Mouse (Mus musculus): ENCODE measurements at regions not wholly inside any gene's neighbourhood (a gene's known extent, or its start where the extent isn't known, plus 50 kb on each side); places are given as distances from the start of the nearest gene placed in this dataset.
"Not testable (repeated sequence)": the region's sequence is repeated elsewhere in the genome, so short reads cannot be mapped to it uniquely, and the experiment has no call there.

- DNase-seq (ENCODE audit: low spot score in 2 of 2), result no peak
Observed at GRCm38 (mm10) chr19:54099292-54099691, 55.3 kb downstream of the Adra2a start.

DNA sequence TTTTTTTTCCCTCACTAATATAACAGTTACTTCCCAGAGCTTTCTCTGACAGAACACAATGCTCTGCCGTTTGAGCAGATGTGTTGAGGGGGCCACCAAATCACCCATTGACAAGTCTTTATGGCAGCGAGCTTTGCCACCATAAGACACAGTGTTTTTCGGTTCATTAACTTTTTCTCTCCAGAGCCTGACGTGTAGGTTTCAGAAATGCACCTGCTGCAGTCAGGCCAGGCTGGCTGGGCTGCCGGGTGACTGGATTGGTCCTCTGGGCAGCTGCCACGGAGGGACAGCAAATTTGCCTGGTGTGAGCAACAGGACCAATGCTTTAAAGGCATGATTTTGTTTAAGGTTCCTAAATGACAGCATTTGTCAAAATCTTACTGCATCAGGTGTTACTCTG is 55.8 kb downstream of the Adra2a start:
- DNase-seq (ENCODE audit: low spot score in 2 of 2), result no peak

GRCm38 (mm10) chr19:54106571-54106970 is 62.6 kb downstream of the Adra2a start:
- peak; percentile 14 to 30 for DNase-seq (ENCODE audit: low spot score in 2 of 2)

- peak; percentile 61 to 71 for DNase-seq (ENCODE audit: low spot score in 2 of 2)
Observed at GRCm38 (mm10) chr19:54107103-54107821, 63.3 kb downstream of the Adra2a start.

GRCm38 (mm10) chr19:54110080-54110479 is 66.1 kb downstream of the Adra2a start:
- DNase-seq (ENCODE audit: low spot score in 2 of 2), result no peak

DNA sequence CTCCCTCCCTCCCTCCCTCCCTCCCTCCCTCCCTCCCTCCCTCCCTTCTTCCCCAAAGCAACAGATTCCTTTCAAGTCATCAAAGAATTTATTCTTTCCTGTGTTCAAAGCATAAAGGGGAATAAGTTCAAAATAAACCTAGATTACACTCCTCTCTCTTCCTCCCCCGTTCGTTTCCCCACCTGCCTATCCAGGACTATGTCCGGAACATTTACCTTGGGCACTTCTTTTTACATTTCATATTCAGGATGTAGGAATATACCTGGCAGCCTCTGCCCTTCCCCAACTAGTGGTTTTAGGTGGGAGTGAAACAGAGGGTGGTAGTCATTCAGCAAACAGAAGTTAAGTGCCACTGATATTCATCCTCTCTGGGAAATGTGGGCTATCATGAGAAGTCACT is 68.7 kb downstream of the Adra2a start:
- DNase-seq (ENCODE audit: low spot score in 2 of 2), result no peak

DNA sequence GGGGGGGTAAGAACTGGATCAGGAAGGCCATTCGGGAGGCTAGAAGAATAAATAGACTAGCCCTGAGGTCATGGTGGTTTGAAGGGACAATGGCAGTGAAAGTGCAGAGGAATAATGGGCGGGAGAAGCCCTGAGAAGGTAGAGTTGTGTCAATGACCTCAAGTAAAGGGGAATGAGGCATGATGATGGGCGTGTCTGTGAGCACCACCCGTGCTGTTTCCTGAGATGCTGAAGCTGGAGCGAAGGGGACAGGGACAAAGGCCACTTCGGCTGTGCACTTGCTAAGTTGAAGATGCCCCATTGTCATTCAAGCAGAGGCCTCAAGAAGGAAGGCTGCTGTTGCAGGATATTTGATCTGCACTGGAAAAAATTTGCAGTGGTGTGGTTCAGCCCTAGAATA is 69.5 kb downstream of the Adra2a start:
- DNase-seq (ENCODE audit: low spot score in 2 of 2), result no peak

DNA sequence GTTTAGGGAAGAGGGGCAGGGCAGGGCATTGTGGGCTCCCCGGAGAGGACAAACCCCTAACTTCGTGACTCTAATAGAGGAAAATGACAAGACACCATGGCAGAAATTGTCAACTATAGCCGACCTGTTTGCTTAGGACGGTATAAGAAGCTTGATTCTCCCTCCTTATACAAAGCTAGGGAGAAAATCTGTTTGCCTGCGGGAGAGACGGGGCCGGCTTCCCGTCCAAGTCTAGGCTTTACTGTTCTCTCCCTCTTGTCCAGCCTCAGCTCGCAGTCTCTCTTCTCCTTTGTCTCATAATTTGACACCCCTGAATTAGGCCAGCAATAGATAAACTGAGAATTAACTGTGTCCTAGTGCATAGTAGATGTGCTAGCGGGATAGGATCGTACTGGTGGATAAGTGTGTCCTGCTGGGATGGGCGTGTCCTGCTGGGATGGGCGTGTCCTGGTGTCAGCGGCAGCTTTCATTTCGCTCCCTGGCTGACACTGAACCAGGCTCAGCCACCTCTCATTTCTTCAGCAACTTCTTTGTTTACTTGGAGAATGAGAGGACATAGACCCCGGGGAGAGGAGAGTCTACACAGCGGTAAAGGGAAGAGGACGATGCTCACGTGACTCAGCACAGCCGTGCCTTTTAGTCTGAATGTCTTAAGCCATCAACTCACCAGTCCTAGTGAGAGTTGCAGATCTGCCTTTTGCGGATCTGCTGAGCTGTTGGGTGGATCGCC is 70.8 kb downstream of the Adra2a start:
- DNase-seq (ENCODE audit: low spot score in 2 of 2), result peak; percentile 7 to 10

- DNase-seq (ENCODE audit: low spot score in 2 of 2), result no peak
Observed at GRCm38 (mm10) chr19:54115335-54115734, 71.4 kb downstream of the Adra2a start.

DNA sequence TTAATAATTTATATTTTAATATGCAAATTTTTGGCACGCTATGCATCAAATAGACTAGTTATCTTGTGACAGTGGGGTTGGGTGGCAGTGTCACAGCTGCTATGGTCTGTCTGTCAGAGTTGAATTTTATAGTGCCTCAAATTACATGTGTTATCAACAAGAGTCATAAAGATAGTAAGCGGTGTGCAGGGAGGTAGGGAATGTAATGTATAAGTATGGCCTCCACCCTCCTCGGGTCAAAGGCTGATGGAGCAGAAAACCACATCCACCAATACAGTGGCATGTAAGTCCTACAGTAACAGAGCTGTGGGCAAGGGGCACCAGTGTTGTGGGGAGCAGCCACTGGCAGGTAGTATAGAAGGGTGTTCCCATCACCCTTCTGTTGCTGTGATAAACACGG is 72.9 kb downstream of the Adra2a start:
- DNase-seq (ENCODE audit: low spot score in 2 of 2), result no peak

- DNase-seq (ENCODE audit: low spot score in 2 of 2), result no peak
Observed at GRCm38 (mm10) chr19:54117676-54118075, 73.7 kb downstream of the Adra2a start.

- no peak for DNase-seq (ENCODE audit: low spot score in 2 of 2)
Observed at GRCm38 (mm10) chr19:54123586-54123985, 79.6 kb downstream of the Adra2a start.

- not testable (repeated sequence) for DNase-seq (ENCODE audit: low spot score in 2 of 2)
Observed at GRCm38 (mm10) chr19:54151766-54152165, 107.8 kb downstream of the Adra2a start.

DNA sequence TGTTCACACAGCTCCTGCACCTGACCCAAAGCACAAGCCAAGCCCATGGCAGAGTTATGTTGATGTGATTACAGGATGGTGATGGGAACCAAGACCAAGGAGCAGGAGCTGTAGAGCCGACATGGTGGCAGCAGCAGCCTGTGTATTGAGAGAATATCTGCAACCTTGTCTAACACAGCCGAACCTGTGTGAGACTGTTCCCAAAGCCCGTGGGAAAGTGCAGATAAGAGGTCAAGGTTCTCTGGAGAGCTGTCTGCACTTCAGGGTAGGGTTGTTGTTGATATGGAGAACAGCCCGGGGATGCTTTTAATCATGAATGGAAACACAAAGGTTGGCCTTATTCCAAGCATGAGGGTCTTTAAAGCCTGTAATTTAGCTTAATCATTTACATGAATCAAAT is 110.4 kb downstream of the Adra2a start:
- no peak for DNase-seq (ENCODE audit: low spot score in 2 of 2)

DNA sequence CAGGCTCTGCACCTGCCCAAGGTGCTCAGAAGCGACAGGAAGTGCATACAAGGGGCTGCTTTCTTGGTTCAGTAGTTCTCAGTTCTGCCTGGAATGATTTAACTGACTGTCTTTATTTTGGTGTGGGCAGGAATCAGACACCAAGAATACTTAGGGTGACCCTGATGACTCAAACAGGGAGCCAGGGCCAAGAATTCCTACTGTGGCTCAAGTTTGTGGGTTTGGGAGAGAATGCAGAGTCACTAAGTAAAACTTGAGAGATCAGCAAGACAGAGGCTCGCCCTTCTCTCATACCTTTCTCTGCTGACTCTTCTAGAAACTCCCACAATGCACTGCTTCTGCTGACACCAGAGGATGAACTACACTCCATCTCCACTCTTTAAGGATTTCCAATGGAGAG is 126.4 kb downstream of the Adra2a start:
- DNase-seq (ENCODE audit: low spot score in 2 of 2), result no peak

- no peak for DNase-seq (ENCODE audit: low spot score in 2 of 2)
Observed at GRCm38 (mm10) chr19:54174090-54175055, 130.4 kb downstream of the Adra2a start.

GRCm38 (mm10) chr19:54175766-54176165 is 131.8 kb downstream of the Adra2a start:
- no peak for DNase-seq (ENCODE audit: low spot score in 2 of 2)

GRCm38 (mm10) chr19:54177491-54177890 is 133.5 kb downstream of the Adra2a start:
- no peak for DNase-seq (ENCODE audit: low spot score in 2 of 2)

DNA sequence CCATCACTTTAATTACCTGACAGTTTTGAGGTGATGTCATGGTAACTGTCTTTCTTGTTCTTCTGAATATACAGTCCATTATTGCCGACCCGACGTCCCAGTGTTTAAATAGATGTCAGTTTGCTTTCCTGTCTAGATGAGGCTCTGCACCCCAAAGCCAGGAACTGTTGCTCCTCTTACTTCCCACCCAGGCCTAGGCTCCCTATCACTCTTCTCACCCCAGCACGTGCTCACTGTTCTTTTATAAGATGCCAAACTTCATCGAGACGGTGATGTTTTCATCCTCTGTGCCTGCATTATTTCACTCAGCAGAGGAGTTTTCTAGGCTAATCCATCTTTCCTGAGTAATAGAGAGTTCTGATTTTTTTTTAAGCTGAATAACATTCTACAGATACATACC is 156.5 kb downstream of the Adra2a start:
- no peak for DNase-seq (ENCODE audit: low spot score in 2 of 2)

DNA sequence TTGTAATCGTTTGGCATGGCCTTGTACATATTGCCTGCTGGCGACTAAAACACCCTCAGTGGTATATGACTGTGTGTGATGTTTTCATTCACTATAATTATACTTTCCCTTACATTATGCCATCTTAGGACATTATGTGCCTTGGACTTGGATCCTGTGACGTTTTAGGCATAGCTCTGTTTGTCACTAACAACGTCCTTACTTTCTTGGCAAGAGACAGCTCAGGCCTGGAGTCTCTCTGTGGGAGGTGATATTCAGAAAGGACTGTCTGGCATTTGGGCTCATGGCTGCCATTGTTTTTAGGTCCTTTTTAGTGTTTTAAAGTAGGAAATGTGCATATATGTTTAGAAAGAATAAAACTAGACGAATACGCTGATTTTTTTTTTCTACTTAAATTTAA is 158.5 kb downstream of the Adra2a start:
- DNase-seq (ENCODE audit: low spot score in 2 of 2), result no peak

- no peak for DNase-seq (ENCODE audit: low spot score in 2 of 2)
Observed at GRCm38 (mm10) chr19:54206819-54207218, 162.9 kb downstream of the Adra2a start.

GRCm38 (mm10) chr19:54212169-54212568 is 168.2 kb downstream of the Adra2a start:
- DNase-seq (ENCODE audit: low spot score in 2 of 2), result no peak
